Mouse (Mus musculus): ENCODE results near the gene Nme8. TPM values are rescaled to one million over a fixed set of nuclear protein-coding genes. Genes with fewer than 3 reads are reported as not detected.

Gene Nme8
- polyA plus RNA-seq, 1 experiment from 2014 or later, result not detected

Other genes with a start within 250 kb of the Nme8 start
- gene Epdr1, start 77.9 kb downstream of the Nme8 start, polyA plus RNA-seq (2016; fragmentation: Nextera tagmentation; extraction: Ambion mirVana), result 12.8 and 12.9 TPM in 2 replicates
- gene Sfrp4, start 74.7 kb downstream of the Nme8 start, polyA plus RNA-seq (2016; fragmentation: Nextera tagmentation; extraction: Ambion mirVana), result 0.20 and 0.26 TPM in 2 replicates
- 0.20 and 0.38 TPM in 2 replicates for gene Gpr141, start 126.5 kb upstream of the Nme8 start, polyA plus RNA-seq (2016; fragmentation: Nextera tagmentation; extraction: Ambion mirVana)